Mouse (Mus musculus): Measurements from ENCODE around the gene Slc22a1.
"Not testable (repeated sequence)": the region's sequence is repeated elsewhere in the genome, so short reads cannot be mapped to it uniquely, and the experiment has no call there.

The Slc22a1 gene

DNA sequence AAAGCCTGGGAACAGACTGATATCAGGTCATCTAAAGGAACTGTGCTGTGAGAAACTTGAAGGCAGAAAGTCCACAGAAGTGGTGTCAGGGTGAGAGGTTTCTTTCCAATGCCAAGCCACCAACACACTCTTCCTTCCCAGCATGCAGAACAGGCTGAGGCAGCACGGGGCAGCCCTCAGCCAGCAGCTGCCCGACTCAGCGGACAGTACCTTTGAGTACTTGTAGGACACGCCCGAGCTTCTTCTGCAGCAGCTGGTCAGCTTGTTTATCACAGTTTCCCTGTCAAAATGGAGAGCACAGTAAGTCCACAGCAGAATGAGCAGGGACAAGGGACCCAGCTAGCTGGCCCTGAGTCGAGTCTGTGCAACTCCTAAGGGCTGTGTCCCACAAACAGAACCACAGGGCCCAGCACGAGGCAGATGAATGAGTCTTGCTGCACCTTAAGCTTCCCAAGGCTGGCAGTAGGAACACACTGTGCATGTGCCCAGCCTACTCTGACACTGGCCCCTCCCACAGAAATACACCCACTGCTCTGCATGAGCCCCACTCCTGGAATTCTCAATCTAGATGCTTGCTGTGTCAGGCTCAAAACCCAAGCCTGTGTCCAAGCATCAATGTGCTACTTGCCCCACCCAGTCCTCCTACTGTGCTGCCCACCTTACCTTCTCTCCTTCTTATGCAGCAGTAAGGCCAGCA is 9.4 kb upstream of the Slc22a1 start:
- DNase-seq (ENCODE audit: low spot score): no peak

DNA sequence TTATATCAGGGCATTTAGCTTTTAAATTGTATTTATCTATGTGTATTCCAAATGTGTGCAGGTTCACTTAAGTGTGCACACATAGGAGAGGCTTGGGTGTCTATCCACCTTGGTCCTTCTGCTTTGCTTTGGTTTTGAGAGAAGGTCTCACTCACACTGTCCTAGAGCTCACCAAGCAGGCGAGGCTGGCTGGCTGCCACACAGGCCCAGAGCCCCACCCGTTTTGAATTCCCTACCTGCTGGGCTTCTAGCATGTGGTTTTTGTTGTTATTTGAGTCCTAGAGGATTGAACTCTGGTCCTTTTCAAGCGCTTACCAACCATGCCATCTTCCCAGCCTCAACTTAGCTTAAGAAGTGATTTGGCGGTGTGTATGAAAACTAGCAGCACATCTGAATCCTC is 8.8 kb upstream of the Slc22a1 start:
- no peak for DNase-seq (ENCODE audit: low spot score)

DNA sequence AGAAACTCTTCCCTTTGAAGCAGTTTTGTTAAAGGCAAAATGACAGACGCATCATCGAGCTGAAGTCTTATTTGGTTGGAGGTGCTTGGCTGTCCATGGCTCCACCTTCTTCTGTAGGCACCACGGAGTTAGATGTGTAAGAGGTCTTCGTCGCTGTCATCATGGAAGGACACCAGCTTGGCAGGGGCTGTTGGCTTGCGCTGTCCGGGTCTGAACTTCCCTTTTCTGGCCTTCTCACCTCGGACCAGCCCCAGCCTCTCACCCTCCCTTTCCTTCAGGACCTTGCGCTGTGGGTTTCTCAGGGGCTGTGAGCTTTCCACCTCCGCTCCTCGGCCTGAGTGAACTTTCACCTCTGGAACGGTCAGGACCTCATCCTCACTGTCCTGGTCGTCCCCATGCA is 8.0 kb upstream of the Slc22a1 start:
- DNase-seq (ENCODE audit: low spot score): no peak

DNA sequence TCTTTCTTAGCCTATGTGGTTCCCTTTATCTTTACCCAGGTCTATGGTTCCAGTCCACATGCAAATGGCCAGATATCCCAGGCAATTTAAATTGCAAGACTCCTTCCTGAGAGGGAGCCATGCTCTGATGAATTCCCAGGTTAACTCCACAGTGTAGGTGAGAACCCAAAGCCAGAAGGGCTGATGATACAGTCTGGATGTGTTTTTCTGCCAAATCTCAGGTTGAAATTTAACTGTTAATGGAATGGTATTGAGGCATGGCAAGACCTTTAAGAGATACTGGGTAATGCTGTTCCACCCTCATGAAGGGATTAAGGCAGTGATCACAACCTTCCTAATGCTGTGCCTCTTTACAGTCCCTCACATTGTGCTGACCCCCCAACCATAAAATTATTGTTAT is 2.6 kb upstream of the Slc22a1 start:
- DNase-seq (ENCODE audit: low spot score): no peak

DNA sequence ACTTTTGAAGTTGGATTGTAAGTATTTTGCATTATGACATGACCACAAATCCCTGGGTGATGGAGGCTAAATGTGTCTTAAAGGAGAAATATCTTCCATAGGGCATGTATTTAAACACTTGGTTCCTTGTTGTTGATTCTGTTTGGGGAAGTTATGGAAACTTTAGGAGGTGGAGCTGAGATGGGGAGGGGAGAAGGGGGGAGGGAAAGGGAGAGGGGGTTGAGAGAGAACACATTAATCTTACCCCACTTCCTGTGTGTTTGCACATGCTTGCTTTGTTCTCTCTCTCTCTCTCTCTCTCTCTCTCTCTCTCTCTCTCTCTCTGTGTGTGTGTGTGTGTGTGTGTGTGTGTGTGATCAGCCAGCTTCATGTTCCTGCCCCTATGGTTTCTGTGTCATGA is 1.5 kb upstream of the Slc22a1 start:
- DNase-seq (ENCODE audit: low spot score): no peak

DNA sequence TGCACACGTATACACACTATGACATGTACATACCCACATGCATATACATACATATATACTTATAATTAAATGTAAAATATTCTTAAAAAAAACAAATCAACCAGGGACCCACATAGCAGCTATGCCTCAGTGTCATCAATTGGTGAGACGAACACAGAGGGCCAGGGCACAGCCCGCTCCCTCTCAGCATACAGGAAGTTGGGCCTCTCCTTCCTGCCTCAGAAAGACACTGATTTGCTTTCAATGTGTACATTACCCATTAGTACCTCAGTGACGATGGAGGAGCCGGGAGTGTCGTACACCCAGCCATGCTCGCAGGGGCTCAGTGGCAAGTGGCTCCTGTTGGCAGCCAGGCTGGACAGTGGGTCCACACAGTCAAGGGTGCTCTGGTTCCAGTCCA is 649 bp downstream of the Slc22a1 start:
- DNase-seq (ENCODE audit: low spot score): not testable (repeated sequence)

DNA sequence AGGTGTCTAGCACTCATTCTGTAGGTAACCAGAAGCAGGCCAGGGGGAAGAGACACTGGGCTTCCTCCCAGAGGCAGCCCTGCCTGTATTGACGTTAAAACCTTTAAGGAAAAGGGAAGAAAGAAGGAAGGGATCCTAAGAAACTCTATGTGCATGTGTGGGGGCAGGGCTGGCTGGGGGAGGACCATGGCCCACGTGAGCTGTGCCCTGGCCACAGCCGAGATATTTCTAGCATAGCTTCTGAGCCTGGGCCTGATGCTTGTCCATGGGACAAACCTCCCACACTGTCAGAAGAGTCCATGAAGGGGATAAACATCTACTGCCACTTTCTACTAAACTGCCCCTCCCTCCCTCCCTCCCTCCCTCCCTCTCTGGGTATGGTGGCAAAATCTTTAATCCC is 1.8 kb downstream of the Slc22a1 start:
- DNase-seq (ENCODE audit: low spot score): no peak

DNA sequence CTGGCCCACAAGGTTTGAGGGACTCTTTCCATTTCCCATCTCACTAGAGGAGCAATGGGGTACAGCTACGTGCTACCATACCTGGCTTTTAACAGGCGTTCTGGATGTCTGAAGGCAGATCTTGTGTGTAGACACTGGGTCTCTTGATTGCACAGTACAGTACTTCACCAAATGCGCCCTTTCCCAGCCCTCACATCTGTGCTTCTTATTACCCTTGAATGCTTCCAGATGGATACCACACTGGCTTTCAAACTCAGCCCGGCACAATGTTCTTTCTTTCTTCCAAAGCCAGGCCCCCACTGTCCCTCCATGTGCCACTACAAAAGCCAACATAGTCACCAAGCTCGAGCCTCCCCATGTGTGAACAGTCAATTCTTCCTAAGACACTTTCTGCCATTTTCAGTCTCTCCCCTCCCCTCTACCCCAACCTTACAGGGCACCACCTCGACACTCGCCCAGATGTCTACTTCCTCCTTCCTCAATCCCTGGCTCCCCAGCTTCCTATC is 3.3 kb downstream of the Slc22a1 start:
- DNase-seq (ENCODE audit: low spot score): no peak

DNA sequence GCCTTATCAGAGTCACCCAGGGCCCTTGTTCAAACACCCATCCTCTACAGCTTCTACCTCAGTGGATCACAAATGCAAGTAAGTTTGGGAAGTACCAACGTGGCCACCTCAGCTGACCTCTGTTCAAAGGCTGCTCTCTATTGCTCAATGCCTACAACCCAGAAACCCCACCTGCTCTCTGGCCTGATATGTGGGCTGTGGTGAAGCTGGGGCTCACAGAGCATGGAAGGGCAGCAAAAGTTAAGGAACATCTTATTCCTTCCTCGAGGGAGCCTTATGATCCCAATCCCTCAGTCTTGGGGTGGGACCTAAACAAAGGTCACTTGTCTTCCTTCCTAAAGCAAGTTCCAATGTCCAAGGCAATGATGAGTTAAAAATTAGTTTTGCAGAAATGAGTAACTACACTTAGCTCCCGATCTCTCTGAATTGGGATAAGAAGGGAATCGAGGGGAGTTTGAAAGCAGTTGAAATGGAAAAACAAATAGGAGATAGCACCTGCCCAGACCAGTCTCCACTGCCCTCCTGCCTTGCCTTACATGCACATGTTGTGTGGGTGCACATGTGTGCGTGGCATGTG is 4.5 kb downstream of the Slc22a1 start:
- no peak for DNase-seq (ENCODE audit: low spot score)

DNA sequence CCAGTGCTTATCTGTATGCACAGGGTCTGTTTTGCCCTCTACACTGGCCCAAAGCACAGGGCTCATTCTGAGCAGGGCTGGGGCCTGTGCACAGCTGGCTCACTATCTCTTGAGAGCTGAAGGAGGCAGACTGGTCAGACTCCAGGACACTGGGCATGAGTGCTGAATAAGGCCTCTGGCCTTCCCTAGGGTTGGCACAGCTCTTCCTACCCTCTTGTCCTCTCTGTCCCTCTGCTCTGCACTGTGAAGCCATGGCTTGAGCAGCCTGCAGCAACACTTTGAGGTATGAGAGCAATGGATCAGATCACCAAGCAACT is 6.3 kb downstream of the Slc22a1 start:
- DNase-seq (ENCODE audit: low spot score): no peak

DNA sequence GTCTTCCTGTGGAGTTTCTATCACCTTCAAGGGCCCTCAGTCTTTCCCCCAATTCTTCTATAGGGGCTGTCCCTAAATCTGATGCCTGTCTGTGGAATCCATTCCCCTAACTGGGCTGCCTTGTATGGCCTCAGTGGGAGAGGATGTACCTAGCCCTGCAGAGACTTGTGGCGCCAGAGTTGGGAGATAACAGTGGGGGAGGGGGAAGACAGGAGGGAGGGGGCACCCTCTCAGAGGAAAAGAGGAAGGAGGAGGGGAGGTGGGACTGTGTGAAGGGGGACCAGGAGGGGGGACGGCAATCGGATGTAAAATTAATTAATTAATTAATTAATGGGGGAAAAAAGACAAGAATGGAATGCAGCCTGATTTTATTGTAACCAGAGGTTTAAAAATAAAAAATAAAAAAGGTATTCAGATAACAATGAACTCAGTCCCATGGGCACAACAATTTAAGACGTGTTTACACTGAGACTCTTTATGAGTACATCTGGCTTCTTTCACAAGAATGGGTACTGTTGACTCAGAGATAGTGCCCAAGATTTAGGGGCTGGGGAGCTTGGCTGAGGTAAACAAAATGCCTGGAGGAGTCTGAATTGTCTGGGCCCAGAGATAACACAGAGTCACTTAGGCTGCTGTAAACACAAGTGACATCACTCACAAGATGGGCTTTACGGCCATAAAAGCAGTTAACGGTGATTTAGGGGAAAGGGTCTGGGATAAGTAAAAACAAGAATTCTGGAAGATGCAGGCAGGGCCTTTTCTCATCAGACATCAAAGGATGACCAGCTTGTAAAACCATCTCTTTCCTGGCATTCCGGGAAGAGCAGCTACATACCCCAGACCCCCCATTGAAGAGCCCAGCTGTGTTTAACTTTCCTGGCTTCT is 6.9 kb downstream of the Slc22a1 start:
- DNase-seq (ENCODE audit: low spot score): no peak

DNA sequence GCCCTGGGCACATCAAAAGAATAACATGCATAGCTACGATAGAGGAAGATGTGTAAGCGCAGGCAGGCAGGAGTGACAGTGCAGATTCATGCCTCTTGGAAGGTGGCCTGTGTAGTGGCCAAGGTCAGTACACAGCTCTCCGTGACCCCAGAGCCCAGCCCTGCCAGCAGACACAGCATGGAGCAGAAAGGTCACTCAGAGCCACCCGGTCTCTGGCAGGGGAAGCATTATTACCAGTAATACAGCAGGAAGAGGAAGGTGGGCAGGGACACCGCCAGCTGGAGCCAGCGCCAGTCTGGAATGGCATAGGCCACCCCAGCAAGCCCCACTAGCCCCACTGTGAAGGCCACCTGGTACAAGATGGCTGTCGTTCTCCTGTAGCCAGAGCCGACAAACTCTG is 11.5 kb downstream of the Slc22a1 start:
- no peak for DNase-seq (ENCODE audit: low spot score)

DNA sequence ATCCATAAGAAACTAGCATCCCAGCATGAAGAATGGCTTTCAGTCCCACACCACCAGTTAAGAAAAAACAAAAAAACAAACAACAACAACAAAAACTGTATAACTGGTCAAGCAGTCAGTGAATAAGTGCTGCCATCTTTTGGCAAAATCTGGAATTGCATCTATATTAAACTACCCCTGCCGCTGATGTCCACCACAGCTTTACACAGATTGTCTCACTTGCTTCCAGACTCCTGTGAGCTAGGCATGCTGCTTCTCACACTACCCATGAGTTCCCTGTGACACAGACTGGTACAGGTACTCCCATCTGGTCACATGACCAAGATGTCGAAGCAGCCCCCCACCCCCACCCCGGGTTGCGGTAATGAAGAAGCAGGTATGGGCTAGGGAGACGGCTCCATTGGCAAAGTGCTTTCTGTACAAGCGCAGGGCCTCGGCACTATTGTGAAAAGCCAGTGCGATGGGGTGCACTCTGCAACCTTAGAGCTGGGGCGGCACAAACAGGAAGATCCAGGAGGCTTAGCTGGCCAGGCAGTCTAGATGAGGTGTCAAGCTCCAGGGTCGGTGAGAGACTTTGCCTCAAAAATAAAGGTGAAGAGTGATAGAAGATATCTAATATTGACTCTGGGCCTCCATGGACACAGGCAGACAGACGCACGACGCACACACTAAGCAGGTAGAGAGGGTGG is 14.9 kb downstream of the Slc22a1 start:
- DNase-seq (ENCODE audit: low spot score): no peak

DNA sequence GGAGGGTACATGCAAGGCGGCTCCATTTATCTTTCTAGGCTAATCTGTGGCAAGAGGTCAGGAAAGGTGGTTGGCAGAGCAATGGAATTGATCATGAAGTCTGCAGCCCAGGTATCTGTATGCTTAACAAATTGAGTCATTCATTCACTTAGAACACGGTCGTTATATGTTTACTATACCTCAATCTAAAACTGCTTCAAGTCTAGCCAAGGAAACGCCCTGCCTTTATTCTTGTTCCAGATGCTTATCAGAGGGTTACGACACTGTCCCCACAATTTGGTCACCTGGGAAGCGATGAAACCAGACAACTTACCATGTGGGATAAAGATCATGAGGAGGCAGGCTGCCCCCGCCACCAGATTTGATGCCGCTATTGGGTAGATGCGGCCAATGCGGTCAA is 16.4 kb downstream of the Slc22a1 start:
- no peak for DNase-seq (ENCODE audit: low spot score)

DNA sequence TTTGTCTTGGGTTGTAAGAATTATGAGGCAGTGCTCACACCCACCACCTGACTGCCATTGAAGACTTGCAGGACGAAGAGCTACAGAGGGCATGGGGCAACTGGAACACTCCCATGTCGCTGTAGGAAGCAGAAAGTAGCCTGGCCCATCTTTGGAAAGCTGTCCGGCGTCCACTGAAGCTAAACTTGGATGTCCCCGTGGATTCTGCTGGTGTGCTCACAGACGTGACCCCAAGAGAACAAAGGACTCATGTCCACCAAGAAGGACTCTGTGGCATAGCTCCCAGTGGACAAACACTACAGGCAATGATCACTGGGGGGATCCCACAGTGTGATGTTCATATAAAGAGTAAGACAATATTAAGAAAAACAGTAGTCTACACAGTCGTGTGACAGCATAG is 16.8 kb downstream of the Slc22a1 start:
- DNase-seq (ENCODE audit: low spot score): no peak

DNA sequence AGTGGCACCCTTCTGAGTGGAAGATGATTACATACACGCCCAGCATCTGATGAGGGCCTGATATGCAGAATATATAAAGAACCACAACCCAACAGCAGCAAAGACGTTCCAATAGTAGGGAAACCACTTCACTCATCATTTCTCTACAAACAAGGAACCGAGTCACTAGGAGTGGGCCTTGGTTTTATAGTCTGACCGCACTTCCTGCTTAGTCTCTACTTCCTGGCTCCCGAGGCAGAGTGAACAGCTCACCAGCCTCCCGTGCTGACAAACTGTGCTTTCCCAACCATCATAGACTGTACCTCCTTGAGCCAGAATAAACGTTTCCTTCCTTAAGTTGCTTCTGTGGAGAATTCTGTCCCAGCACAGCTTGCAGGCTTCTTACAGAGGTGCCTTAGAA is 19.8 kb downstream of the Slc22a1 start:
- DNase-seq (ENCODE audit: low spot score): no peak

DNA sequence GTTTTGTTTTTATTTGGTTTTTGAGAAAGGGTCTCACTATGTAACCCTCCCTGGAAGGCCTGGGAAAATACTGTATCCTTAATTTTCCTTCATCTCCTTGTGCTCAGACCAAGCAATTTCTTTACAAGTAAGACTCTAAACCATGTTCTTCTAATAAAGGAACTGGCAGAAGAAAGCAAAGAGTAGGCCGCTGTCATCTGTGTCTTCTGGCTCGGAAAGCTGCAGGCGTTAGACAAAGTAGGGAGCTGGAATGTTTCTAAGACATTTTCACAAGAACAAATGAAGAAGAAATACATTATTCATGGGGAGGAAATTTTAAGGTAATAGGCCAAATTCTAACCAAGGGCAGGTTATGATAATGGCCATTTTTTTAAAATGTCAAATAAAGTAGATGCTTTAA is 21.6 kb downstream of the Slc22a1 start:
- no peak for DNase-seq (ENCODE audit: low spot score)

DNA sequence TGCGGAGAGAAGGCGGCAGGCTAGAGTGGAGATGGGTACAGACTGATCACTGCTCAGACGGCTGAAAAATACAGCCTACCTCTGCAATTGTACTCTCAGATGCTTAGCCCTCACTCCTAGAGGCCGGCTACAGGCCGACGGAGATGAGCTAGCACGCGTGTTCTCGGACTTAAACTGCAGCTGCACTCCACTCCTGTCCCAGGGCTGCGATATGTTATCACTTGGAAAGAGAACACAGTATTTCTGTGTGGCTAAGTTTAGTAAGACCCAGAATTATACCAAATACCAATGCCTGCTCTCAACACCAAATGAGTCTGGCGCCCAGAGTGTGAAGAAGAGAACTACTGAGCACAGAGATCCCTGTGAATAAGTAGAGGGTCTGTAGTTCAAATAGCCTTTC is 23.0 kb downstream of the Slc22a1 start:
- no peak for DNase-seq (ENCODE audit: low spot score)

DNA sequence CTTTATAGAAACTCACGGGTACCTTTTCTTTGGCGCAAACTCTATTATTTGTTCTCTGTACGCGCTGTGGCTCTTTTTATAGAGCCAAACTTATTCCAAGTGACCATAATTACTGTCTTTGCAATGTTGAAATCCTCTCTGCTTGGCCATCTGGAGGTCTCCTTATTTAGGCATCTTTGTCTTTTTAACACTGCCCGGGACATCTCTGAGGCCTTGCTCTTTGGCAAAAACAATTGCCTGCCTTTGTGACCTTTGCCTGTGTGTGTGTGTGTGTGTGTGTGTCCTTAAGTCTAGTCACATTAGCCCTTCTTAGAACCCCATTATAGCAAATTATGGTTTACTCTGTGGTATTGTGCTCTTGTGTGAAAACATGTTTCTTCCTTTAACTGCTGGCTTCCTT is 30.2 kb downstream of the Slc22a1 start:
- no peak for DNase-seq (ENCODE audit: low spot score)

DNA sequence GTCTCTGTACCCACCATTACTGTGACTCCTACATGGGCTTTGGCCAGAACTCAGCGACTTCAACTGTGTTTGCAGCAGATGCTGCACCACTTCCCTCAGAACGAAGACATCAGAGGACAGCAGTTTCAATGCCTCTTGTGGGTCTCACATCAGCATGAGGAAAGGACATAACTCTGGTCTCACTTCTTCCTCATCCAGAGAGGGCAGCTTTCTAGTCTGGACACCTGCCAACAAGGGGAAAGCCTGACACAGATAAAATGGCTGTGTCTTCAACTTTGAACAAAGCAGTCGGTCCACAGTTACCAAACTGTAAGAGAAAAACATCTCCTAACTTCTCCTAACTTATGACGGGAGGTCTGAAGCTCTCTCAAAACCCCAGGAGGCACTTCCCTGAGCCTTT is 34.5 kb downstream of the Slc22a1 start:
- DNase-seq (ENCODE audit: low spot score): no peak

DNA sequence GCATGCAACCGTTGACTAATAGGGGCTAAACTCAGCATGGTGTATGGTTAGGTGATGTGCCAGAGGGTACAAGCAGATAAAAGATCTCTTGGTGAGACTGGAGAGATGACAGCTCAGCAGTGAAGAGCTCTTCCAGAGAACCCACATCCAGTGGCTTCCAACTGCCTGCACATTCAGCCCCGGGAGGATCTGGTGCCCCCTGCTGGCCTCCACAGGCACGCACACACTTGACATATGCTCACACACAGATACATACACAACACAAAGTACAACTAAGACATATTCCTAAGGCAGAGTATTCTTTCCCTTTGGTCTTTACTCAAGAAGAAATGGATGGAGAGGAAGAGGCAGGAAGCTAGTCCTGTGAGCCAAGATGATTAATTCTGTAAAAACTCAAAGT is 36.0 kb downstream of the Slc22a1 start:
- DNase-seq (ENCODE audit: low spot score): no peak

DNA sequence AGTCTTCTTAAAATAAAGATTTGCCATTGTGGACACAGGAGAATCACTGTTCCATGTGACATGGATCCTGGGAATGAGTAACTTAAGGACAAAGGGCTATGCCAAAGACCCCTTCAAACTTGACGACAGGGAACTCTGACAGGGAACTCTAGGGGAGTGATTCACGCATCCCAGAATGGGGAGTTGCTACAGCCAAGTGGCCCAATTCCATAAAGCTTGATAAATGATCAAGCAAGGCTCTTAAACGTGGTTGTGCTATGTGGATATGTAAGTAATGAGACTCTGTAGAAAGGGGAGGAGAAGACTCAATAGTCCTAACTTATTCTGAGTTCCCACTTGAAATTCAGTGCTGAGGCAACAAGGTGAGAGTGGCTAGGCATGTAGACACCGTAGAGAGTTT is 40.8 kb downstream of the Slc22a1 start:
- DNase-seq (ENCODE audit: low spot score): no peak
